In the genomic region with DNA sequence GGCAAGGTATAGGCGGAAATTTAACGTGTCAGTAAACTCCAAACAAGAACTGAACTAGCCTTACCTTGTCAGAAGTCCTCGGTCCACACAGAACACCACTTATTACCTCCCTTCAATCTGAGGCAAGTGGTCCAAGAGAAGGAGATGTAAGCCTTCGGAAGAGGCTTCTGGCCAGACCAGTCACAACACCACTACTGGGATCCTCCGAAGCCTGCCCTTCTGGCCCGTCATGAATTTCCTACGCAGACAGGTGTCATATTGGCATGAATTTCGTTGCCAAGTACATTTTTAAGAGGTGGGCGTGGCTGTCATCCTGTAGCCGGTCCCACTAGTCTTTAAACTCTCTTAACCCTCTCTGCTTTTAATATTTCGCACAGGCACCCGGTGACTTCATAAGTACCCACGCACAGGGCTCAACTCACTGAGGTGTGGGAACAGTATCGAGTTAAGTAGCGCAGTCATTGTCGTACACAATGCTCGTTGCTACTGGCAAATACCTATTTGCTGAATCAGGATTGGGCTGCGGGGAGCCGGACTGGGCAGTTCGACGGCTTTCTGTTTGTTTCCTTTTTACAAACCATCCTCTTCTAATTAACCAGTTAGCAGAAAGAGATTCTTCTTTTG, we compare ENCODE assay signal across 14 mouse cellular contexts.
DNase-seq lines count a peak whose midpoint lies in the region; ATAC-seq and TF ChIP-seq lines count a peak whose summit lies in the region.
"Had no signal": no experiment of that assay in that cellular context is flagged by ENCODE, and none has a peak within 500 bp of the region (broad histone marks: within the 10 kb centered on the region; RNA-seq: fewer than 3 reads in every experiment).

No protein-coding gene starts in this region.

- H3K4me3 ChIP-seq in forebrain, embryonic 15.5 days = no peak overlapping the region
- no peak overlapping the region for H3K4me3 ChIP-seq in forebrain, embryonic 11.5 days (ENCODE audit: low read depth, low read length)
- H3K4me3 ChIP-seq in liver, postnatal 0 days (ENCODE audit: low read depth, low read length) = no peak overlapping the region
- H3K4me3 ChIP-seq in liver, embryonic 11.5 days (ENCODE audit: low read depth, low read length) = no peak overlapping the region
- H3K4me3 ChIP-seq in lung, adult 2 months (replicated peaks; ENCODE audit: extremely low read depth, low read depth, low read length) = peak overlapping the region; percentile 39
- no peak overlapping the region; the same call in 1 of the 2 replicates for H3K4me3 ChIP-seq in stomach, embryonic 16.5 days (replicated peaks; ENCODE audit: low read length)
- H3K4me3 ChIP-seq: embryonic facial prominence, embryonic 12.5 days; layer of hippocampus, adult 2 months had no signal

- DNase-seq in forebrain, embryonic 11.5 days (ENCODE audit: low spot score) = no peak
- no peak for DNase-seq in liver, postnatal 0 days
- DNase-seq in liver, embryonic 11.5 days (ENCODE audit: low spot score) = no peak
- peak; percentile 53 for DNase-seq in lung, adult 2 months
- no peak for DNase-seq in adrenal gland, postnatal 4 days (ENCODE audit: low spot score in 2 of 2)
- DNase-seq: cerebellum, adult 9-10 months; kidney, adult 8-10 months; thymus, adult 18-20 months had no signal

- peaks cover 28% of the 10 kb centered on the region for H3K4me1 ChIP-seq in forebrain, embryonic 15.5 days
- H3K4me1 ChIP-seq in forebrain, embryonic 11.5 days (replicated peaks; ENCODE audit: control insufficient read depth, insufficient read depth, low read length) = no peaks in the 10 kb centered on the region; the same call in 1 of the 2 replicates
- no peaks in the 10 kb centered on the region for H3K4me1 ChIP-seq in liver, postnatal 0 days (ENCODE audit: insufficient read depth)
- H3K4me1 ChIP-seq in liver, embryonic 11.5 days (replicated peaks; ENCODE audit: control insufficient read depth, insufficient read depth, low read length) = no peaks in the 10 kb centered on the region
- peaks cover 4% of the 10 kb centered on the region; the same call in 1 of the 2 replicates for H3K4me1 ChIP-seq in lung, adult 2 months (ENCODE audit: control insufficient read depth, insufficient read depth, low read length)
- H3K4me1 ChIP-seq in stomach, embryonic 16.5 days (ENCODE audit: control insufficient read depth, insufficient read depth, low read length) = no peaks in the 10 kb centered on the region

- TF ChIP-seq EP300 in liver, postnatal 0 days (IDR thresholded peaks at IDR 0.05; ENCODE audit: low read depth) = no peak

- H3K9ac ChIP-seq in forebrain, embryonic 15.5 days (replicated peaks) = no peak overlapping the region
- no peak overlapping the region for H3K9ac ChIP-seq in forebrain, embryonic 11.5 days (ENCODE audit: low read length)
- H3K9ac ChIP-seq in liver, postnatal 0 days (replicated peaks) = no peak overlapping the region
- H3K9ac ChIP-seq in liver, embryonic 11.5 days (ENCODE audit: low read depth, low read length) = no peak overlapping the region
- H3K9ac ChIP-seq in stomach, embryonic 16.5 days (ENCODE audit: low read length) = no peak overlapping the region
- H3K9ac ChIP-seq: embryonic facial prominence, embryonic 12.5 days had no signal

- TF ChIP-seq POLR2A in lung, adult 2 months (IDR thresholded peaks at IDR 0.05; ENCODE audit: borderline replicate concordance, extremely low read depth, low read depth, low read length) = no peak

- peak overlapping the region; percentile 19 for H3K4me2 ChIP-seq in forebrain, embryonic 15.5 days (replicated peaks)
- no peak overlapping the region for H3K4me2 ChIP-seq in forebrain, embryonic 11.5 days (ENCODE audit: low read depth, low read length, severe bottlenecking)
- H3K4me2 ChIP-seq in liver, postnatal 0 days (ENCODE audit: low read depth, low read length) = 0 out of 2 replicates have a peak overlapping the region, but pooled peaks have one; percentile 9
- no peak overlapping the region for H3K4me2 ChIP-seq in liver, embryonic 11.5 days
- H3K4me2 ChIP-seq in stomach, embryonic 16.5 days (ENCODE audit: low read depth, low read length) = peak overlapping the region; percentile 22
- H3K4me2 ChIP-seq: embryonic facial prominence, embryonic 12.5 days had no signal

- no peak for ATAC-seq in forebrain, embryonic 15.5 days (replicated peaks)
- no peak for ATAC-seq in forebrain, embryonic 11.5 days (replicated peaks; ENCODE audit: low FRiP score)
- ATAC-seq in liver, postnatal 0 days = no peak
- ATAC-seq in liver, embryonic 11.5 days (replicated peaks; ENCODE audit: low FRiP score) = no peak
- peak; percentile 53; the same call in 1 of the 2 replicates for ATAC-seq in stomach, embryonic 16.5 days (ENCODE audit: insufficient read depth, low FRiP score)
- no peak for ATAC-seq in erythroblast, adult 5-6 weeks (replicated peaks; ENCODE audit: low FRiP score, poor library complexity, severe bottlenecking)
- ATAC-seq: activated CD4-positive, CD25-positive, alpha-beta regulatory T cell, adult 4 months had no signal

- no peaks in the 10 kb centered on the region for H3K36me3 ChIP-seq in forebrain, embryonic 15.5 days
- H3K36me3 ChIP-seq in forebrain, embryonic 11.5 days (ENCODE audit: control insufficient read depth, insufficient read depth, low read length) = no peaks in the 10 kb centered on the region
- no peaks in the 10 kb centered on the region for H3K36me3 ChIP-seq in liver, postnatal 0 days (replicated peaks; ENCODE audit: insufficient read depth, low read length)
- no peaks in the 10 kb centered on the region for H3K36me3 ChIP-seq in liver, embryonic 11.5 days (ENCODE audit: control insufficient read depth, insufficient read depth, low read length)
- H3K36me3 ChIP-seq in stomach, embryonic 16.5 days (ENCODE audit: control insufficient read depth, insufficient read depth, low read length) = no peaks in the 10 kb centered on the region
- H3K36me3 ChIP-seq: embryonic facial prominence, embryonic 12.5 days had no signal

- H3K27me3 ChIP-seq in forebrain, embryonic 15.5 days = no peaks in the 10 kb centered on the region
- H3K27me3 ChIP-seq in forebrain, embryonic 11.5 days (ENCODE audit: control insufficient read depth, insufficient read depth, low read length) = no peaks in the 10 kb centered on the region
- H3K27me3 ChIP-seq in liver, postnatal 0 days (ENCODE audit: insufficient read depth, low read length) = no peaks in the 10 kb centered on the region
- H3K27me3 ChIP-seq in liver, embryonic 11.5 days (replicated peaks; ENCODE audit: control insufficient read depth, insufficient read depth, low read length) = no peaks in the 10 kb centered on the region
- no peaks in the 10 kb centered on the region for H3K27me3 ChIP-seq in stomach, embryonic 16.5 days (ENCODE audit: control insufficient read depth, insufficient read depth, low read length)
- H3K27me3 ChIP-seq: embryonic facial prominence, embryonic 12.5 days had no signal

- 42% methylated on average over 21 of the region's 21 CpGs for WGBS in forebrain, embryonic 15.5 days
- WGBS in forebrain, embryonic 11.5 days = 64% methylated on average over 21 of the region's 21 CpGs
- WGBS in liver, postnatal 0 days (ENCODE audit: insufficient replicate concordance) = 70% methylated on average over 21 of the region's 21 CpGs
- 69% methylated on average over 21 of the region's 21 CpGs for WGBS in liver, embryonic 11.5 days
- WGBS in lung, adult 2 months = 55% methylated on average over 21 of the region's 21 CpGs
- 55% methylated on average over 21 of the region's 21 CpGs for WGBS in stomach, embryonic 16.5 days

- no peak overlapping the region for H3K27ac ChIP-seq in forebrain, embryonic 15.5 days (replicated peaks)
- no peak overlapping the region for H3K27ac ChIP-seq in forebrain, embryonic 11.5 days (ENCODE audit: low read depth, low read length)
- H3K27ac ChIP-seq in liver, postnatal 0 days (ENCODE audit: low read depth) = no peak overlapping the region
- no peak overlapping the region for H3K27ac ChIP-seq in liver, embryonic 11.5 days (ENCODE audit: low read depth, low read length)
- H3K27ac ChIP-seq in stomach, embryonic 16.5 days (ENCODE audit: low read length) = peak overlapping the region; percentile 55; the same call in 1 of the 2 replicates
- H3K27ac ChIP-seq: embryonic facial prominence, embryonic 12.5 days; layer of hippocampus, adult 2 months had no signal

- no peak for TF ChIP-seq CTCF in liver, postnatal 0 days (IDR thresholded peaks at IDR 0.05; ENCODE audit: low read depth)
- no peak for TF ChIP-seq CTCF in lung, adult 2 months (IDR thresholded peaks at IDR 0.05; ENCODE audit: insufficient read depth, low read length)

- H3K9me3 ChIP-seq in forebrain, embryonic 15.5 days = no peaks in the 10 kb centered on the region
- H3K9me3 ChIP-seq in forebrain, embryonic 11.5 days (ENCODE audit: control insufficient read depth, low read length) = no peaks in the 10 kb centered on the region
- H3K9me3 ChIP-seq in liver, postnatal 0 days (ENCODE audit: low read length) = no peaks in the 10 kb centered on the region
- no peaks in the 10 kb centered on the region for H3K9me3 ChIP-seq in liver, embryonic 11.5 days (ENCODE audit: control insufficient read depth, low read length)
- no peaks in the 10 kb centered on the region for H3K9me3 ChIP-seq in stomach, embryonic 16.5 days (replicated peaks; ENCODE audit: control insufficient read depth, low read length)
- H3K9me3 ChIP-seq: embryonic facial prominence, embryonic 12.5 days had no signal

Comparison
In these comparisons a context has a peak if more than half of its experiments do, and no peak if none do; other contexts are left out.
1. H3K4me2 ChIP-seq: peak in forebrain, embryonic 15.5 days (single experiment), liver, postnatal 0 days (single experiment) and stomach, embryonic 16.5 days (single experiment); none in forebrain, embryonic 11.5 days (single experiment) and liver, embryonic 11.5 days (single experiment).